Mouse (Mus musculus) ES-Bruce4 (cell line): ENCODE measurements at regions not wholly inside any gene's neighbourhood (a gene's known extent, or its start where the extent isn't known, plus 50 kb on each side); places are given as distances from the start of the nearest gene placed in this dataset.

Experiments
- CTCF ChIP-seq: IDR thresholded peaks from one replicate; pipeline ENCODE4 v1.8.1; 2011; ENCODE audit warnings: low read depth, low read length
- POLR2A ChIP-seq: IDR thresholded peaks from one replicate; pipeline ENCODE4 v1.8.1; 2011; ENCODE audit warnings: low read length; ENCODE audit not compliant: insufficient read depth

DNA sequence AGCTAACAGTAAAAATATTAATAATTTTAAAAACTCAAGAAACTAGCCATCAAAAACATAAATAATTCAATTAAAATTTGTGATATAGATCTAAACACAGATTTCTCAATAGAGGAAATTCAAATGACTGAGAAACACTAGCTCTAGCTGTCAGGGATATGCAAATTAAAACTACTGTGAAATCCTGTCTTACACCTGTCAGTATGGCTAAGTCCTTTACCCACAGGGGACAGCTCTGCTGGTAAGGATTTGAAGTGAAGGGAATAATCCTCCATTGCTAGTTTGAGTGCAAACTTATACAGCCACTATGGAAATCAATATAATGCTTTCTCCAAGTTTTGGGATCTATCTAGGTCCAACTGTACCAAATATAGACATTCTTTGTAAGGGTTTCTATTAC lies 373.0 kb upstream of the Kynu start:
- TF ChIP-seq POLR2A (no peak), CTCF (no peak)
